Mouse (Mus musculus) midbrain, embryonic 11.5 days (tissue): ENCODE measurements at regions not wholly inside any gene's neighbourhood (a gene's known extent, or its start where the extent isn't known, plus 50 kb on each side); places are given as distances from the start of the nearest gene placed in this dataset.
A peak's percentile ranks its signal among the peaks of the same experiment; 100 is the strongest.

Source experiments
- ATAC-seq: fragments of 200-750 bp; cut with Nextera tagmentation; 2 replicates; pipeline ENCODE4 v1.8.0; 2017; ENCODE audit warnings: moderate TSS enrichment, moderate library complexity; ENCODE audit not compliant: low FRiP score
- DNase-seq: peaks from one replicate; pipeline ENCODE4 v3.0.0; 2015; ENCODE audit warnings: low spot score; ENCODE audit errors: missing footprints
- H3K27ac ChIP-seq: fragments of 300-500 bp; sonication (generic); 2 replicates; pipeline ENCODE4 v1.5.1; 2014; ENCODE audit warnings: low read depth, low read length
- H3K27me3 ChIP-seq: fragments of 300-500 bp; sonication (generic); 2 replicates; pipeline ENCODE4 v1.6.1; 2014; ENCODE audit warnings: mild to moderate bottlenecking, low read length, moderate library complexity, mixed read lengths; ENCODE audit not compliant: control insufficient read depth, insufficient read depth
- H3K36me3 ChIP-seq: fragments of 300-500 bp; sonication (generic); 2 replicates; pipeline ENCODE4 v1.6.1; 2014; ENCODE audit warnings: mild to moderate bottlenecking, low read length, moderate library complexity, mixed read lengths; ENCODE audit not compliant: control insufficient read depth, insufficient read depth
- H3K4me1 ChIP-seq: fragments of 300-500 bp; sonication (generic); 2 replicates; pipeline ENCODE4 v1.6.1; 2014; ENCODE audit warnings: low read length; ENCODE audit not compliant: control insufficient read depth, insufficient read depth
- H3K4me2 ChIP-seq: fragments of 300-500 bp; sonication (generic); 2 replicates; pipeline ENCODE4 v1.6.1; 2014; ENCODE audit warnings: mild to moderate bottlenecking, moderate library complexity
- H3K4me3 ChIP-seq: fragments of 300-500 bp; sonication (generic); 2 replicates; pipeline ENCODE4 v1.5.1; 2014; ENCODE audit warnings: low read depth, low read length
- H3K9ac ChIP-seq: fragments of 300-500 bp; sonication (generic); 2 replicates; pipeline ENCODE4 v1.6.1; 2014; ENCODE audit warnings: low read length
- H3K9me3 ChIP-seq: fragments of 300-500 bp; sonication (generic); 2 replicates; pipeline ENCODE4 v1.6.1; 2016; ENCODE audit warnings: low read length; ENCODE audit not compliant: control insufficient read depth
- WGBS: fragments of 180-500 bp; shearing (Covaris S2); extraction: QIAGEN DNeasy Blood & Tissue Kit; methylation state at CpG from one replicate; pipeline ENCODE4 v1.1.7; 2014; 5-methylcytosine and 5-hydroxymethylcytosine counted together

GRCm38 (mm10) chr7:74224378-74224777 is 210.9 kb upstream of the St8sia2 start:
- Histone ChIP-seq H3K4me2 (no peak overlapping the region), H3K27ac (no peak overlapping the region), H3K36me3 (no peaks in the 10 kb centered on the region), H3K4me3 (no peak overlapping the region), H3K9me3 (no peaks in the 10 kb centered on the region), H3K27me3 (no peaks in the 10 kb centered on the region), H3K9ac (no peak overlapping the region), H3K4me1 (no peaks in the 10 kb centered on the region)
- DNase-seq (no peak), ATAC-seq (no peak)
- WGBS: 73% methylated on average over 3 of the region's 3 CpGs

- ATAC-seq (no peak), DNase-seq (peak; percentile 86)
- no peaks in the 10 kb centered on the region for H3K27me3 ChIP-seq
- no peaks in the 10 kb centered on the region for H3K9me3 ChIP-seq
- no peak overlapping the region for H3K27ac ChIP-seq
- no peak overlapping the region for H3K9ac ChIP-seq
- H3K4me2 ChIP-seq: no peak overlapping the region
- no peak overlapping the region for H3K4me3 ChIP-seq
- WGBS: 33% methylated on average over 4 of the region's 4 CpGs
- H3K4me1 ChIP-seq: no peaks in the 10 kb centered on the region
- no peaks in the 10 kb centered on the region for H3K36me3 ChIP-seq
Observed at GRCm38 (mm10) chr7:74200661-74201060, 187.2 kb upstream of the St8sia2 start.

- WGBS: 90% methylated on average over 6 of the region's 6 CpGs
- ATAC-seq (no peak), DNase-seq (no peak)
- Histone ChIP-seq H3K4me1 (no peaks in the 10 kb centered on the region), H3K27me3 (no peaks in the 10 kb centered on the region), H3K4me2 (no peak overlapping the region), H3K36me3 (no peaks in the 10 kb centered on the region), H3K9me3 (no peaks in the 10 kb centered on the region), H3K9ac (no peak overlapping the region), H3K4me3 (no peak overlapping the region), H3K27ac (no peak overlapping the region)
Observed at GRCm38 (mm10) chr7:74198796-74199195, 185.3 kb upstream of the St8sia2 start.

GRCm38 (mm10) chr7:74184661-74185060 is 171.2 kb upstream of the St8sia2 start:
- H3K4me1 ChIP-seq: no peaks in the 10 kb centered on the region
- no peaks in the 10 kb centered on the region for H3K9me3 ChIP-seq
- no peak overlapping the region for H3K4me3 ChIP-seq
- ATAC-seq: no peak
- H3K27me3 ChIP-seq: no peaks in the 10 kb centered on the region
- no peak overlapping the region for H3K27ac ChIP-seq
- H3K9ac ChIP-seq: no peak overlapping the region
- no peaks in the 10 kb centered on the region for H3K36me3 ChIP-seq
- no peak for DNase-seq
- no peak overlapping the region for H3K4me2 ChIP-seq

GRCm38 (mm10) chr7:74174206-74174605 is 160.7 kb upstream of the St8sia2 start:
- Histone ChIP-seq H3K27ac (no peak overlapping the region), H3K9me3 (no peaks in the 10 kb centered on the region), H3K9ac (no peak overlapping the region), H3K4me3 (no peak overlapping the region), H3K36me3 (no peaks in the 10 kb centered on the region), H3K4me2 (no peak overlapping the region), H3K27me3 (no peaks in the 10 kb centered on the region), H3K4me1 (peaks cover 5% of the 10 kb centered on the region; the same call in 1 of the 2 replicates)
- no peak for ATAC-seq
- no peak for DNase-seq
- WGBS: 85% methylated on average over 5 of the region's 5 CpGs

- no peaks in the 10 kb centered on the region for H3K27me3 ChIP-seq
- no peak overlapping the region for H3K27ac ChIP-seq
- H3K36me3 ChIP-seq: no peaks in the 10 kb centered on the region
- no peak overlapping the region for H3K9ac ChIP-seq
- peaks cover 5% of the 10 kb centered on the region; the same call in 1 of the 2 replicates for H3K4me1 ChIP-seq
- DNase-seq (no peak), ATAC-seq (no peak)
- H3K4me2 ChIP-seq: no peak overlapping the region
- H3K4me3 ChIP-seq: no peak overlapping the region
- WGBS: 63% methylated on average over 2 of the region's 2 CpGs
- no peaks in the 10 kb centered on the region for H3K9me3 ChIP-seq
Observed at GRCm38 (mm10) chr7:74173230-74173612, 159.7 kb upstream of the St8sia2 start.

- ATAC-seq (no peak), DNase-seq (no peak)
- 74% methylated on average over 4 of the region's 4 CpGs for WGBS
- Histone ChIP-seq H3K36me3 (no peaks in the 10 kb centered on the region), H3K9ac (no peak overlapping the region), H3K4me2 (no peak overlapping the region), H3K27ac (no peak overlapping the region), H3K4me1 (peaks cover 5% of the 10 kb centered on the region; the same call in 1 of the 2 replicates), H3K9me3 (no peaks in the 10 kb centered on the region), H3K4me3 (no peak overlapping the region), H3K27me3 (no peaks in the 10 kb centered on the region)
Observed at GRCm38 (mm10) chr7:74172504-74173229, 159.2 kb upstream of the St8sia2 start.

- Histone ChIP-seq H3K4me1 (no peaks in the 10 kb centered on the region), H3K9me3 (no peaks in the 10 kb centered on the region), H3K27ac (no peak overlapping the region), H3K4me3 (no peak overlapping the region), H3K9ac (no peak overlapping the region), H3K36me3 (no peaks in the 10 kb centered on the region), H3K27me3 (no peaks in the 10 kb centered on the region), H3K4me2 (no peak overlapping the region)
- DNase-seq (no peak), ATAC-seq (no peak)
- WGBS: 68% methylated on average over 4 of the region's 4 CpGs
Observed at GRCm38 (mm10) chr7:74151590-74151989, 138.1 kb upstream of the St8sia2 start.

- DNase-seq (no peak), ATAC-seq (no peak)
- Histone ChIP-seq H3K9ac (no peak overlapping the region), H3K36me3 (no peaks in the 10 kb centered on the region), H3K9me3 (no peaks in the 10 kb centered on the region), H3K27me3 (no peaks in the 10 kb centered on the region), H3K4me2 (no peak overlapping the region), H3K4me3 (no peak overlapping the region), H3K27ac (no peak overlapping the region), H3K4me1 (no peaks in the 10 kb centered on the region)
- 88% methylated on average over 3 of the region's 3 CpGs for WGBS
Observed at GRCm38 (mm10) chr7:74143236-74143635, 129.7 kb upstream of the St8sia2 start.
